Mouse (Mus musculus): ENCODE data around the gene Gm37240. TPM values are rescaled to one million over a fixed set of nuclear protein-coding genes. Genes with fewer than 3 reads are reported as not detected.

Gm37240 gene
- total and polyA plus RNA-seq, 3 experiments, result 7.4 to 12.2 (median 7.4) TPM

DNA sequence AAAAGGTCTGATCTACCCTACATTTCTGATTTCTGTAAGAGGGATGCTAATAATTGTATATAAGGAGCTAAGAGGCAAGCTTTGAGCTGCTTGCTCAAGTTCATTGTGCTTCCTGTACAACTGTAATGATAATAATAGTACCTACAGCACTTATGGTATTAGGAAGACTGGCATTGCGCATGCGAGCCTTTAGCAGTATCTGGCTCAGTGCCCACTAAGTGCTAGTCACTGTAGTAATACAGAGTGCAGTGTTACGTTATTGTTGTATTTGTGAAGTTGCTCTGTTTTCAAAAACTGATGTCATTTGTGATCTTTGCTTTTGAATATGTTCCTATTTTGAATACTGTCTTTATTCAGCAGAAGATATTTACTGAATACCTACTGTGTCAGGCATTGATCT is 1060.9 kb downstream of the Gm37240 start:
- DNase-seq, result peak; percentile 32

DNA sequence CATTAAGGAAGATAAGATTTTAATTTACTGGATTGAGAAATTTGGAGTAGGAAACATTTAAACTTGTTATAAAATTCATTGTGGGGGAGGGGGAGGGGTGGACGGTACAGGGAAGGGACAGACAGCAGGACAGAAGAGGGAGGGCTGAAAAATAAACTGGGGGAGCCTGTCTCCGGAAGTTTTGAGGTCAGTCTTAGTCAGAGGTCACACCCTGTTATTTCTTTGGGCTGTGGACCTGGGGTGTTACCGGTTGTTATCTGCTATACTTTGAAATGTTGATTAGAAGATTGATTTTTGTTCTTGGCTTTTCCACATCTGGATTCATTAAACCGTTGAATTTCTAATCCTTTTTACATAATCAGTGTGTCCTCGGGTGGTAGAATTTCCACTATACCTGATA is 1061.3 kb downstream of the Gm37240 start:
- no peak for DNase-seq

DNA sequence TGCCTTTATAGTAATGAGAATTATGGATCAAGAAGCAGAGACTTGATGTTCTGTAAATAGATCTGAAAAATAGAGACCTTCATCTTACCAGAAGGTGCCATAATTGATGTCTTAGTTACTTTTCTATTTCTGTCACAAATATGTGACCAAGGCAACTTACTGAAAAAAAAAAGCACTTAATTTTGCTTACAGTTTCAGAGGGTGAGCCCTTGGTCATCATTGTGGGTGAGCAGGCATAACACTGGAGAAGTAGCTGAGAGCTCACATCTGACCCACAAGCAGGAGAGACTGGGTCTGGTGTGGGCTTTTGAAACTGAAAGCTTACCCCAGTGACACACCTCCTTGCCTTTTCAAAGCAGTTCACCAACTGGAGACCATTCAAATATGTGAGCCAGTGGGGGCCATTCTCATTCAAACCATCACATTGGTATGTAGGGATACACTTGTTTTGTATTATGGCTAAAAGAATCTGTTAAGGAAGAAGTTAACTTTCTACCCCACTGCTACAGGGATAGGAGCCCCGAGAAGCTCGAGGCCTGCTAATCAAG is 1066.6 kb downstream of the Gm37240 start:
- no peak for DNase-seq

DNA sequence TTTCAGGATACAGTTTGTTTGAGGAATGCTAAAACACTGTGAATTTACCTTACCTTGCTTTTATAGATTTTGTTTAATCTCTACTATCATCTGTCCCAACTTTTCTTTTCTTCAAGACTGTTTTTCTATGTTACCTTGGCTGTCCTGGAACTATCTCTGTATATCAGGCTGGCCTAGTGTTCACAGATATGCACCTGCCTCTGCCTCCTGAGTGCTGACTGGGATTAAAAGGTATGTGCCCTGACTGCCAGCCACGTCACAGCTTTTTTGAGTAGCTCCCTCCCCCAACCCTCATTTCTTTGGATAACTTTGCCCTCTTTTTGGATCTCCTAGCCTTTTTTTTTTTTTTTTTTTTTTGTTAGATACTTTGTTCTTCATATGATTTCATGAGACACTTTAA is 1070.4 kb downstream of the Gm37240 start:
- DNase-seq, result no peak

DNA sequence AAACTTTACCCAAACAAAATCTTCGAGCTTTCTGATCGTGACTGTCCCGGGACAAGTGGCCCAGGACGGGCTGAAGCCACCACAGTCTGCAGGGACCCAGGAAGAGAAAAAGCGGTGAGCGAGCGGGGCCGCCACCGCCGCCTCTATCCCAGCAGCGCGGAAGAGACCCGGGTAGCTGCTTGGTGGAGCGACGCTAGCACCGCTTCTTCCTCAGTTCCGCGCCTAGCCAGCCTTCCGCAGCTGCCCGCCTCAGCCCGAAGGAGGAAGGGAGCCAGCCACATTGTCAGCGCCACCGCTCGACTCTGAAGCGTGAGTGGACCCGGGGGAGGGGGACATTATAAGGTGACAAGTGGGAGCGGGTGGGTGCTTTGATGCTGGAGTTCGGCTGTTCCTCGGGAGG is 1071.9 kb downstream of the Gm37240 start:
- peak; percentile 54 for DNase-seq

DNA sequence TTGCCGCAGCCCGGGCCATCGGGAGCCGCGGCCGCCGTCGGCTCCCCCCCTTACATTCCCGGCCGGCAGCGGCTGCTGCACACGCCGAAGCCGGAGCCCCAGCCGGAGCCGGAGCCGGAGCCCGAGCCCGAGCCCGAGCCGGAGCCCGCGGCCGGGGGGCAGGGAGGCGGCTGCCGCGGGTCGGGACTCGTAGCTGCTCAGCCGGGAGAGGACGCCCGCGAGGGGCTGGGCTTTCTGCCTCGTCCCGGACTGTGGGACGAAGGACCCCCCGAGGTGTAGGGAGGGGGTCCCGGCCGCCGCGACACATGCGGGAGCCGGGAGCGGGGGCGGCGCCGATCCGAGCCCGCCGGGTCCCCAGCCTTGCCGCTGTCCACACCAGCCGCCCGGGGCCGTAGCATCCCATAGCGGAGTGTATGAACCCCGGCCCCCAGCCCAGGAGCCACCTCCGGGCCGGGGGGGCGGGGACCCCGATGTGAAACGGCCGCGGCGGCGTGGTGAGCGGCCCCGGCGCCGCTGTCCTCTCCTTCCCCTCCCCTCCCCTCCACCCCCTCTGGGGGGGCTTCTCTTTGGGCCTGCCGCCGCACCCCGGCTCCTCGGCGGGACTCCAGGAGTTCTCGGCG is 1072.4 kb downstream of the Gm37240 start, which contains the start of gene Fbxw7:
Fbxw7 (plus strand) TSS at position 507 of the 620 bp plus-strand sequence.
- DNase-seq, result no peak

DNA sequence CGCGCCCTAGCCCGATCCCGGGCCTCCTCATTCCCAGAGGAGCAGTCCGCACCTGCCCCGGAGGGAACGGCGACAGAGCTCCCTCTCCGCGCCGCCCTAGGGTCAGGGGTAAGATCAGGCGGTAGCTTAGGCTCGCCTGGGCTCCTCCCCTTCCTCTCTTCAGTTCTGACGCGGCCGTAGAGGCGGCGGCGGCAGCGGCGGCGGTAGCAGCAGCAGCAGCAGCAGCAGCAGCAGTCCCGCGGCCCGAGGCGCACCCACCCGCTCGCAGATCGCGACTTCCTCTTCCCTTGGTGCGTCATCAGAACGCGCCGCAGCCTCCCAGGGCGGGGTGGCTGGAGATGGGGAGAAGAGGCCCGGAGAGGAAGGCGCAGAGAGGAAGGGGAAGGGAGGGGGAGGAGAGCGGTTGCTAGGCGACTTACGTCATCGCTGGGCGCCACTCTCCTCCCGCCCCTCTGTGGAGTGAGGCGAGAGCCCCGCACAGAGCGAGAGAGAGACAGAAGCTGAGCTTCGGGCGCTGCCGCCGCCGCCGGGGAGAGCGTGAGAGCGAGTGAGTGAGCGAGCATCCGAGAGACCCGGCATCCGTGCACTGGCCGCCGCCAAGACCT is 1073.1 kb downstream of the Gm37240 start:
- DNase-seq, result peak; percentile 100

DNA sequence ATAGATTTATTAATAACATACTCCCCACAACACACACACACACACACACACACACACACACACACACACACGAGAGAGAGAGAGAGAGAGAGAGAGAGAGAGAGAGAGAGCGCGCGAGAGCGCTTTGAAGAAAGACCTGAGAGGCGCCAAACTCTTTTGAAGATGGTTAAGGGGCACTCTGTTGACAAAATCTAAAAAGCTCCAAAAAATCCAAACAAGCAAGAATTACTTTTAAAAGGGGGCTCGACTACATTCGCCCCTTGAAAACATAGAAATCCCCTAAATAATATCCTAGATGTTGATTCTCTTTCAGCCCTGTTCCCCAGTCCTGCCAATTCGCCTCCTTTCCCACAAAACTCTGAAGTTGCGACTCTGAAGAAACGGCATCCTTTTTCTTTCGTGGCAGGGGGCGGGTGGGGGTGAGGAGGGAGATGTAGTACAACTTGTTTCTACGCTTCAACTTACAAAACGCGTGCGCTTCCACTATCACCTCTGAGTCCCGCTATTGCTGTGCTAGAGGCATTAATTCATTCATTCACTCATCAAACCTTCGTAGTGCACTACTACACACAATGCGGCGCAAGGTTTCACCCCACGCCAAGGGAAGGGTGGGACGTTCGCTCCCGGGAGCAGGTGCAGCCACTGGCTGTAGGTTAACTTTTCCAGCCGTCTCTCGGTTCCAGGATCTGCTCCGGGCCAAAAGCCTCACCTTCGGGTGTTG is 1073.7 kb downstream of the Gm37240 start:
- DNase-seq, result no peak

DNA sequence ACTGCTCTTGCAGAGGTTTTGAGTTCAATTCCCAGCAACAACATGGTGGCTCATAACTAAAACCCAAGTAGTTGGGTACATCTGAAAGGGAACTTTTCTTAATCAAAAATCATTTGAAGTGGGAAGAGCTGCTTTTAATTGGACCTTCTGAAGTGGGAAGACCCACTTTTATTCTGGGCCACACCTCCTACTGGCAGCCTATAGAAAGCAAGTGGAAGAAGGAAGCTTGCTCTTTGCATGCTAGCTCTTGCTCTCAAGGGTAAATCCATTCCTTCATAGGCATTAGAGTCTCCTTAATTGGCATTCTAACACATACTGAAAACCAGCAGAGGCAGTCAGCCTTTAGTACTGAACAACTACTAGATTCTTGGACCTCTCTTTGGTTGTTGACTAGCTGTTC is 1076.5 kb downstream of the Gm37240 start:
- no peak for DNase-seq

DNA sequence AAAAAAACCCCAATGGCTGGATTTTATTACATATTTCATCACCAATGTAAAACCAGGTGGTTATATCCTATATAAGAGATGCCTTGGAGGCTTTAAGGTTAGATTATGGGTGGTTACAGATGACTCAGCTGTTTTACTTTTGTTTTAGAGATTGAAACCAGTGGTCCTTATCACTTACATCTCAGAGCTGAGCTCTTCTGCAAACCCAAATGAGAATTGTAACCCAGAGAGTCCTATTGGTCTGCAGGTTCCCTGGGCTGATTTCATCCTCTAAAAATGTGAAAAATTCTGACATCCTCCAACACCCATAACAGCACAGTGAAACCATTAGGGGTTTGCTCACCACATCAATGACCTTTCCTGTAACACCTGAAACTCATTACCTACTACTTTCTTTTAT is 1078.4 kb downstream of the Gm37240 start:
- no peak for DNase-seq

DNA sequence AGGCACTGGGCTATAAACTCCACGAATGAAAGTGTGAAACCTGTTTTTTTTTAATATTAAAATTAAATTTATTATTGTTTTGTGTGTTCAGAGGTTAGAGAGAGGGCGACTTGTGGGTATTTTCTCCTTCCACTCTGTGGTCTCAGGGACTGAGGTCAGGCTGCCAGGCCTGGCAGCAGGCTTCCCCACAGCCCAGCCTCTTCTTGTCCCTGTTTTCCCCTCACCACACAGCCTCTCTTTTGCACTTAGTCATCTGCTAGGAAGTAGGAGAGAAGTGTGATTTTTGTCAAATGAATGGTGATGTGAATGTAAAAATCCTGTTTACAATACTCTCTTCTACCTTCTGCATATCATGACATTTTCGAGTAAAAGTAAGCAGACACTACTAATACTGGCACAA is 1079.5 kb downstream of the Gm37240 start:
- DNase-seq, result no peak

DNA sequence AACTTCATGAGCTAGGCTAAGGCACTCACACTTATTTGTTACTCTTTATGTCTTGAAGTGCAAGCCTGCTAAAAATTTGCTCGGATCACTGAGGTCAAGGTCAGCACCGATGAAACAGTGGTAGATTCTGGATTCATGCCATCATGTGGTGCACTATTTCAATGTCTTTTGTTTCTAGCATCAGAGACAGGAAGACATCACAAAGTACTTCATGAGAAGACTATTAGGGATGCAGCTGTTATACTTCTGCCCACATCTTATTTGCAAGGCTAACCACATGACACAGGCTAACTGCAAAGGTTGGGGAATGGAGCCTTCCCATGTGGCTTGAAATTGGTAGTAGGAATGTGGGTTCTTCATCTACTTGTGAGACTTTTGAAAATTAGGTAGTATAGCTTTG is 1081.1 kb downstream of the Gm37240 start:
- DNase-seq, result no peak

DNA sequence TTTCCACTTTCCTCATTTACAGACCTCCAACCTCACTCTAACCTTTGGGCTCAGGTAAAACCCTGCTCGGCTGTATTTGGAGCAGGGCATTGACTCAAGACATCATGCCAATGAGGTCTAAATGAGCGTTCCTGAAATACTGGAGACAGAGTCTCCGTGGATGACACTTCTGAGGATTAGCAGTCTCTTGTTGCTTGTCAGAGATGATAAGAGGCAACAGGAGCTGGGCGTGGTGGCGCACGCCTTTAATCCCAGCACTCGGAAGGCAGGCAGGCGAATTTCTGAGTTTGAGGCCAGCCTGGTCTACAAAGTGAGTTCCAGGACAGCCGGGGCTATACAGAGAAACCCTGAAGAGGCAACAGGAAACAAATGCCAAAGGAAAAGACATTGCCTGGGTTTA is 1083.3 kb downstream of the Gm37240 start:
- no peak for DNase-seq

DNA sequence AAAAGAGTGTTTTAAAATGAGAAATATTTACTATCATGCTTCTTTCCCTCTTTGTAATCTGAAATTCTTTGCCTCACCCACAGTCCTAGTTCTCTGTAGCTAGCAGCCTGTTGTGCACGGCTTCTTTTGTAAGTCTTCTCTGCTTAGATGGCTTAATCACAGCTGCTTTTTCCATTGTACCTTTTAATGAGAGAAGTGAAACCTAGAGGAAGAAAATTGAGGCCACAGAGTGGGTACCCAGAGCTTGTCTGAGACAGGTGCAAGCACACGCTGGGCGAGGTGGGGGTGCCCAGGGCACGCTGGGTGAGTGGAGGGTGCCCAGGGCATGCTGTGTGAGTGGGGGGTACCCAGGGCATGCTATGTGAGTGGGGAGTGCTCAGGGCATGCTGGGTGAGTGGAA is 1099.4 kb downstream of the Gm37240 start:
- DNase-seq, result no peak

DNA sequence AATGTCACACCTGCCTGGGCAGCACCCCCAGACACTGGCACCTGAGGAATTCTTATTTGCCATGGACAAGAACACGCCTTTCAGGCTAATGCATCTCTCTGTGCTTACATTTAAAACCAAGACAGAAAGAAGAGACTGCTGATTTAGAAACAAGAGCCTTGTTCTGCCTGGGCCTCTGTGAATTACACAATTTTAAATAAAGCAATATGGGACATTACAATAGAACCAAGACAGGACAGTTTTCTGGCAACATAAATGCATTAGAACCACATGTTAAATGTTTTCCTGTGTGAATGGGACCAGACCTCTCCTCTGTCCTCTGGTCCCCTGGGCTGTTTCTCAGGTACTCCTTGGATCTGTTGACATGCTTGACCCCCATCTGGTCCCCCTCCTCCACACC is 1111.2 kb downstream of the Gm37240 start:
- no peak for DNase-seq

DNA sequence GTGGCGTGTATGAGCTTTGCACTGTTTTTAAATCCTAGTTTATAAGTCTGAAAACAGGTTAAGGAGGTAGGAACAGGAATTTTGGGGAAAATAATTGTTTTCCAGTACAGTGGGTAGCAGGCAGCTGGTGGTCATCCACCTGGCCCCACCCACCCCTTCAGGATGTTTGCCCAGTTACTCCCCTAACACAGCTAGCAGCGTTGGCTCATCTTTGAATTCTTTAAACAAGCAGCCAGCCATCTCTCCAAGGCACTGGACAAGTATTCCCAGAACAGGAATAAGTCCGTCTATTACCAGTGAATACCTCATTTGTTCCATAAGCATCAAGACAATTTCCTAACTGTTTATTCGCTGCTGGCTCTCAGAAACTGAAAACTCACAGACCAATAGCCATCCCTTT is 1111.7 kb downstream of the Gm37240 start:
- no peak for DNase-seq

DNA sequence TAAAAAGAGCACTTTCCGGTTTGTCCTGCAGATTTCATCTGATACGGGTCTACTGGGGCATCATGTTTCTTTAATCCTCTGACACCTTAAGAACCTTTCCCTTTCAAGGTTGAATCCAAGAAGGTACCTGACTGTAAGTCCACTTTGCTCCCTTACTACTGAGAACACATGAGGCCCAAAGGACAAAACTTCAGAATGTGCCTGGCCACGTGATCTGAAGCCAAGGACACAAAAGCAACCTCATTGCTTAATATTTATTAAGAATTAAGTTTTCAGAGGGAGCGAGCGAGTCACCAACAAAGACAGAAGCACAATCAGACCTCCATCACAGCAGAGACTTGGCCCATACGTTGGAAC is 1112.3 kb downstream of the Gm37240 start:
- DNase-seq, result peak; percentile 5

DNA sequence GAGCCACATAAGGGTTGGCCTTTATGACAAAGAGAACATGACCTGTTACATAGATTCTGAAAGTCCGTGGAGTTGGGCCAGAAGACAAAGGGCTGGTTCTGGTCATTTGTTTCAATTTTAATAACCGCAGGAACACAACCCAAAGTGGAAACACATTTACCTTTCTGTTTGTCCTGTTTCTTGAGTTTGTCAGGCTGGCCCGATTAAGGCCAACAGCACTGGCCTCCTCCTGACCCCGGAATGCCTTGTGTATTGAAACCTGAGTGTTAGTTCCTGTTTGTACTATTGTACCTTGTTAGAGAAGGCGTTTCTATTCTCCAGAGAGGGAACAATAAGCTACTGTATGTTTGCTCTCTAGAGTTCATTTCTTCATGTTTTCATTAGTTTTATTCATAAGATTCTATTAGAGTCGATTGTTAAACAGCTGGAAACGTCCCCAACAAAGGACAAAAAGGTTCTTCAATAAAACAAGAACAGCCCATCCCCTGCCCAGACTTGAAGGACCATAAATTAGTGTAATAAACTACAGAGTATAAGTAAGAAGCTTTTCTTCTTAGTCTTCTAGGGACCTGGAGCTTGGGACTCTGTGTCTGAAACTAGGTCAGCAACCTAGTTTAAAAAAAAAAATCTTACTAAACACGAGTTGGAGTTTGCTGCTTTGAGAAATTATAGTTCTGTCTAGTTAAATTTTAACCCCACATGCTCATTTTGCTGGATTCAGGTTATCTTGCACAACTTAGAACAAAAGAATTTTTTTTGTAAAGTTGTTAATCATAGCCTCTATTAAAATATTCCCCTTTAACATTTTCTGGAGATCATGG is 1112.9 kb downstream of the Gm37240 start:
- DNase-seq, result no peak

DNA sequence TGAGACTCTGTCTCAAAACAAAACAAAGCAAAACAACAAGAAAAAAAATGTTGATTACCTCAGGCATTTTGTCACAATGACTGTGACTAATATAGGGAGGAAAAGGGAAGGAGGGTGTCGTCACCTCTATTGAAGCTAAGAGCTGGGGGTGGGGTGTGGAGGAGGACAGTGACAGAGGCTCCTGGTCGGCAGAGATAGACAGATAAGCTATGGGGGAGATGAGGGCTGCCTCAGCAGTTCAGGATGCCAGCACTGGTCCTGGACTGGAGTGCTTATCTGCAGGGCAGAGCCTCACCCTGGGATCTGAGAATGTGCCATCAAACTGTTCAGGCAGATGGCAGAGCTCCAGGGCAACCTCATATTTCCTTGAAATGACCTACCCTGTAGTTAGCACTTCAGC is 1115.3 kb downstream of the Gm37240 start:
- no peak for DNase-seq

DNA sequence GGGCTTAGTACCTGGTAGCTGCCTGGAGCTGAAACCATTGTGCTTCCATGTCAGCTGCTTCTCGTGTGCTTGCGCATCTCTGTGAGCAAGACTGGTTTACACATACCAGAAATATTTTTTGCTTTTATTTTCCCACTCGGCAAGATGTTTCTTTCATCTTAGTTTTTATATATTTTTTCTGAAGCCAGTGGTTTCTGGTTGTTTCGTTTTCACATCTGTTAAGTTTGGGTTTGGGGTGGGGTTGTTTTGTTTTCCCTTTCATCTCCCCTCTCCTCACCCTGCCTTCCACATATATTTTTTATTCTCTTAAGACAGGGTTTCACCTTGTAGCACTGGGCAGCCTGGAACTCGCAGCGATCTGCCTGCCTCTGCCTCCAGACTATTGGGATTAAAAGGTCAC is 1116.8 kb downstream of the Gm37240 start:
- DNase-seq, result no peak

DNA sequence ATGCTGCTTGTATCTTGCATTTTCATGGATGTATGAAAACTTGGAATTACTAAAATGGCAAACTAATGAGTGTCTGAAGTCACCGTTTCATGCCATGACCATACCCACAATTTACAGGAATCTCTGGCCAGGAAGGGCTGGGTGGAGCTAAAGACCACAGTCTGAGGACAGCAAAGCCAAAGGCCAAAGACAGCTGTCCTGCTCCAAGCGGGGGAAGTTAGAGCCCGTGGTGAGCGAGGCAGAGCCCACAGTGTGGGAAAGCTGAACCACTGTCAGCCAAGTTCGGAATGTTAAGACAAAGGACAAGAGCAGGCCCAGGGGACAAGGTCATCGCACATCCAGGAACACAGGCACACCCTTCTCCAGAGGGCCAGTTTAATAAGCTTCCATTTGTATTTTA is 1117.9 kb downstream of the Gm37240 start:
- no peak for DNase-seq

DNA sequence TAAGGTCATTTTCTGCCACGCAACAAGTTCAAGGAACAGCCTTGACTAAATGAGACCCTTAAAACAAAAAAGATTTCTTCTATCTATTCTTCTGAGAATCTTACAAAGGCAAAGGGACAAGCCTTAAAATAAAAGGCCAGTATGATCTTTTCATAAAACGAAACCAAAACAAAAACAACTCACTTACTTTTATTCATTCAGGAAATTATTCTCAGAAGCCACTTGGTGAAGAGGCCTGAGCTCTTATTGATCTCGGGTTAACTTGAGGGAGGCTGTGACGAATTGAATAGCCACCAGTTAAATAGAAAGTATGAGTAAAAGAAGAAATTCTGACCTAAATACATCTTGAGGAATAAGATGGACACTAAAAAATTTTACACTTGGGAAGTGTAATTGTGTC is 1118.4 kb downstream of the Gm37240 start:
- DNase-seq, result no peak

DNA sequence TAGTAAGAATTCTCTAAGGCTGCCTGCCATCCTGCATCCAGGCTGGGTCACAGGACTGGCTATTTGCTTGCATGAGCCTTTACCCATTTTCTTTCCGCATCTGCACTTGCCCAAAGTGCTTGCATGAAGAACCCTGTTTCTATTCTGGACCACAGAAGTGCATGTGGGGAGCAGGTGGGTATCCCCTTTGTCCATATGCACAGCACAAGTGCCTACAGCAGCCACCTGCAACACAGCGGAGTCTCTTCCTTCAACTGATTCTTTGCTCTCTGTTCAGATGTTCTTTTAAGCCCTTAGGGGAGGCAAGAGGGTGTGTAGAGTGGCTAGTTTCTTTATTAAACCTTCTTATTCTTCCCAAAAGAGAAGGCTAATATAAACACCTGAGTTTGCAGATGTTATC is 1133.5 kb downstream of the Gm37240 start:
- no peak for DNase-seq
